Mouse (Mus musculus) large intestine, adult 2 months (tissue): ENCODE measurements around the gene Btbd35f3. TPM values are rescaled to one million over a fixed set of nuclear protein-coding genes. Genes with fewer than 3 reads are reported as not detected.
"Not testable (repeated sequence)": the region's sequence is repeated elsewhere in the genome, so short reads cannot be mapped to it uniquely, and the experiment has no call there.

ENCODE experiments used
- DNase-seq: peaks from one replicate; pipeline ENCODE4 v3.0.0-alpha.2; 2012; ENCODE audit warnings: low read depth, low spot score
- WGBS: fragments of 180-500 bp; shearing (Covaris S2); methylation state at CpG from one replicate; pipeline ENCODE4 v1.1.7; 2018; 5-methylcytosine and 5-hydroxymethylcytosine counted together
- polyA plus RNA-seq: library from polyadenylated mRNA; depleted of rRNA; stranded (reverse); fragments of >200 nt; gene quantifications from 2 replicates; pipeline ENCODE4 v1.2.3, GENCODE M21; 2012; rRNA removed

Btbd35f3 gene
- polyA plus RNA-seq = not detected in 2 replicates

DNA sequence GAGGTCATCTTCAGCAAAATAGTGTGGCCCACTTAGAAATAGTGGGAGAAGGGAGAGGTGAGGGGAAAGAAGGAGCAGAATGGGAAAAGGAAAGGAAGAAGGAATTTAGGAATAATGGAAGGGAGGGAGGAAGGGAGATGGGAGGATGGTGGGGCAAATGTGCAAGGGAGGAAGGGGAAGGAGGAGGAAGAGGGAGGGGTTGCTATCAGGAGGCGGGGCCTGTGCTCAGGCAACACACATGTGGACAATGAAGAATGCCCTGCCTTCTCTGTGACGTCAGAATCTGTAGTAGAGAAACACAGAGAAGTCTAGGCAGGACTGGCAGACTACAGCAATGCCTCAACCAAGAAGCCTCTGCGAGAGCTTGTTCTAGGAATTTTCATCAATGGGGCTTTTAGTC lies at the start of gene Btbd35f3:
Gene Btbd35f3, plus strand, starts transcription at position 301 of the 400 bp plus-strand sequence.
- no CpG with 5 or more reads among the region's 3 CpGs for WGBS
- not testable (repeated sequence) for DNase-seq

Other genes with a start within 250 kb of the Btbd35f3 start
- not detected in 2 replicates for gene Btbd35f16, start 80.7 kb upstream of the Btbd35f3 start, polyA plus RNA-seq
- not detected in 2 replicates for gene Btbd35f28, start 158.9 kb downstream of the Btbd35f3 start, polyA plus RNA-seq